Mouse (Mus musculus) hindbrain, embryonic 13.5 days (tissue): ENCODE results near the gene Parl. TPM values are rescaled to one million over a fixed set of nuclear protein-coding genes. Genes with fewer than 3 reads are reported as not detected.

Experiments used
- ATAC-seq: fragments of 200-750 bp; cut with Nextera tagmentation; 2 replicates; pipeline ENCODE4 v1.8.0; 2017; ENCODE audit warnings: moderate TSS enrichment; ENCODE audit not compliant: low FRiP score
- H3K27ac ChIP-seq: fragments of 300-500 bp; sonication (generic); 2 replicates; pipeline ENCODE4 v1.5.1; 2015; ENCODE audit warnings: inconsistent platforms, mild to moderate bottlenecking, moderate library complexity
- H3K27me3 ChIP-seq: fragments of 300-500 bp; sonication (generic); 2 replicates; pipeline ENCODE4 v1.6.1; 2015; ENCODE audit warnings: mild to moderate bottlenecking, inconsistent platforms
- H3K36me3 ChIP-seq: fragments of 300-500 bp; sonication (generic); 2 replicates; pipeline ENCODE4 v1.6.1; 2015; ENCODE audit warnings: mild to moderate bottlenecking, inconsistent platforms
- H3K4me1 ChIP-seq: fragments of 300-500 bp; sonication (generic); replicated peaks from 2 replicates; pipeline ENCODE4 v1.6.1; 2015; ENCODE audit warnings: inconsistent platforms
- H3K4me2 ChIP-seq: fragments of 300-500 bp; sonication (generic); 2 replicates; pipeline ENCODE4 v1.6.1; 2015; ENCODE audit warnings: inconsistent platforms, mild to moderate bottlenecking, moderate library complexity
- H3K4me3 ChIP-seq: fragments of 300-500 bp; sonication (generic); 2 replicates; pipeline ENCODE4 v1.5.1; 2015; ENCODE audit warnings: mild to moderate bottlenecking, inconsistent platforms
- H3K9ac ChIP-seq: fragments of 300-500 bp; sonication (generic); 2 replicates; pipeline ENCODE4 v1.6.1; 2015; ENCODE audit warnings: mild to moderate bottlenecking, inconsistent platforms
- H3K9me3 ChIP-seq: fragments of 300-500 bp; sonication (generic); 2 replicates; pipeline ENCODE4 v1.6.1; 2016; ENCODE audit warnings: inconsistent platforms
- WGBS: fragments of 180-500 bp; shearing (Covaris S2); methylation state at CpG from one replicate; pipeline ENCODE4 v1.1.7; 2015; 5-methylcytosine and 5-hydroxymethylcytosine counted together
- polyA plus RNA-seq: library from polyadenylated mRNA; unstranded; fragments of >200 nt; fragmentation: Nextera tagmentation; extraction: Ambion mirVana; gene quantifications from 2 replicates; pipeline ENCODE4 v1.2.1, GENCODE M21; 2015

The Parl gene
- polyA plus RNA-seq, 1 experiment from 2014 or later, result 79.2 TPM

- Histone ChIP-seq H3K9ac (no peak overlapping the region), H3K4me3 (no peak overlapping the region), H3K27me3 (no peaks in the 10 kb centered on the region), H3K27ac (no peak overlapping the region), H3K9me3 (no peaks in the 10 kb centered on the region), H3K4me1 (no peaks in the 10 kb centered on the region), H3K36me3 (peaks cover 66% of the 10 kb centered on the region), H3K4me2 (no peak overlapping the region)
- no peak for ATAC-seq
- WGBS, result 97% methylated on average over 5 of the region's 5 CpGs
These were observed 22.8 kb downstream of the Parl start for GRCm38 (mm10) chr16:20279395-20279794.

GRCm38 (mm10) chr16:20272994-20273393 lies 29.2 kb downstream of the Parl start:
- ATAC-seq, result no peak
- no peak overlapping the region for H3K4me2 ChIP-seq
- H3K27me3 ChIP-seq, result no peaks in the 10 kb centered on the region
- no peaks in the 10 kb centered on the region for H3K9me3 ChIP-seq
- no peaks in the 10 kb centered on the region for H3K4me1 ChIP-seq
- H3K36me3 ChIP-seq, result peaks cover 8% of the 10 kb centered on the region
- no peak overlapping the region for H3K9ac ChIP-seq
- H3K27ac ChIP-seq, result no peak overlapping the region
- no peak overlapping the region for H3K4me3 ChIP-seq
- 53% methylated on average over 3 of the region's 3 CpGs for WGBS

GRCm38 (mm10) chr16:20271339-20271738 lies 30.8 kb downstream of the Parl start:
- Histone ChIP-seq H3K9ac (no peak overlapping the region), H3K9me3 (no peaks in the 10 kb centered on the region), H3K4me3 (no peak overlapping the region), H3K27ac (no peak overlapping the region), H3K27me3 (no peaks in the 10 kb centered on the region), H3K4me2 (no peak overlapping the region), H3K36me3 (no peaks in the 10 kb centered on the region), H3K4me1 (no peaks in the 10 kb centered on the region)
- no peak for ATAC-seq
- whole genome bisulfite sequencing, result 89% methylated on average over 4 of the region's 4 CpGs

- no peak overlapping the region for H3K4me3 ChIP-seq
- H3K9ac ChIP-seq, result no peak overlapping the region
- H3K36me3 ChIP-seq, result no peaks in the 10 kb centered on the region
- ATAC-seq, result no peak
- H3K27ac ChIP-seq, result no peak overlapping the region
- no peaks in the 10 kb centered on the region for H3K4me1 ChIP-seq
- 85% methylated on average over 7 of the region's 7 CpGs for WGBS
- no peaks in the 10 kb centered on the region for H3K9me3 ChIP-seq
- no peak overlapping the region for H3K4me2 ChIP-seq
- H3K27me3 ChIP-seq, result no peaks in the 10 kb centered on the region
These were observed 37.1 kb downstream of the Parl start for GRCm38 (mm10) chr16:20265089-20265488.

GRCm38 (mm10) chr16:20257926-20258325 lies 44.3 kb downstream of the Parl start:
- no peaks in the 10 kb centered on the region for H3K27me3 ChIP-seq
- no peak for ATAC-seq
- no peaks in the 10 kb centered on the region for H3K4me1 ChIP-seq
- H3K36me3 ChIP-seq, result no peaks in the 10 kb centered on the region
- H3K9ac ChIP-seq, result no peak overlapping the region
- H3K9me3 ChIP-seq, result no peaks in the 10 kb centered on the region
- no peak overlapping the region for H3K4me2 ChIP-seq
- H3K27ac ChIP-seq, result no peak overlapping the region
- 84% methylated on average over 5 of the region's 5 CpGs for WGBS
- no peak overlapping the region for H3K4me3 ChIP-seq

- no peaks in the 10 kb centered on the region for H3K27me3 ChIP-seq
- H3K27ac ChIP-seq, result no peak overlapping the region
- WGBS, result 89% methylated on average over 9 of the region's 9 CpGs
- no peaks in the 10 kb centered on the region for H3K36me3 ChIP-seq
- H3K4me3 ChIP-seq, result no peak overlapping the region
- no peak for ATAC-seq
- H3K9me3 ChIP-seq, result no peaks in the 10 kb centered on the region
- H3K9ac ChIP-seq, result no peak overlapping the region
- H3K4me2 ChIP-seq, result no peak overlapping the region
- no peaks in the 10 kb centered on the region for H3K4me1 ChIP-seq
These were observed 53.6 kb downstream of the Parl start for GRCm38 (mm10) chr16:20248442-20249174.

- Histone ChIP-seq H3K4me1 (no peaks in the 10 kb centered on the region), H3K4me3 (no peak overlapping the region), H3K9ac (no peak overlapping the region), H3K27ac (no peak overlapping the region), H3K27me3 (no peaks in the 10 kb centered on the region), H3K4me2 (no peak overlapping the region), H3K9me3 (no peaks in the 10 kb centered on the region), H3K36me3 (no peaks in the 10 kb centered on the region)
- ATAC-seq, result no peak
These were observed 55.1 kb downstream of the Parl start for GRCm38 (mm10) chr16:20247103-20247502.

GRCm38 (mm10) chr16:20240468-20241414 lies 61.4 kb downstream of the Parl start, which contains the start of gene Map6d1:
Map6d1 (minus strand) TSS chr16:20241358.
- peak; percentile 91 for ATAC-seq
- Histone ChIP-seq H3K4me2 (peak within 1 kb of the TSS; percentile 76), H3K4me1 (peaks cover 12% of the 10 kb centered on the region), H3K9me3 (no peaks in the 10 kb centered on the region), H3K4me3 (peak within 1 kb of the TSS; percentile 73), H3K27me3 (no peaks in the 10 kb centered on the region), H3K9ac (peak within 1 kb of the TSS; percentile 85), H3K36me3 (peaks cover 10% of the 10 kb centered on the region), H3K27ac (peak within 1 kb of the TSS; percentile 85)
- under 1% methylated on average over 90 of the region's 90 CpGs for WGBS

- no peak overlapping the region for H3K4me2 ChIP-seq
- H3K9me3 ChIP-seq, result no peaks in the 10 kb centered on the region
- no peak for ATAC-seq
- H3K36me3 ChIP-seq, result peaks cover 26% of the 10 kb centered on the region
- no peak overlapping the region for H3K4me3 ChIP-seq
- peaks cover 12% of the 10 kb centered on the region for H3K4me1 ChIP-seq
- no peak overlapping the region for H3K9ac ChIP-seq
- H3K27ac ChIP-seq, result no peak overlapping the region
- no peaks in the 10 kb centered on the region for H3K27me3 ChIP-seq
- WGBS, result 96% methylated on average over 4 of the region's 4 CpGs
These were observed 63.5 kb downstream of the Parl start for GRCm38 (mm10) chr16:20238646-20239045.

- Histone ChIP-seq H3K9me3 (no peaks in the 10 kb centered on the region), H3K27ac (peak overlapping the region; percentile 45), H3K27me3 (no peaks in the 10 kb centered on the region), H3K36me3 (peaks cover 34% of the 10 kb centered on the region), H3K4me2 (no peak overlapping the region), H3K9ac (no peak overlapping the region), H3K4me1 (peaks cover 12% of the 10 kb centered on the region), H3K4me3 (no peak overlapping the region)
- no peak for ATAC-seq
- WGBS, result 58% methylated on average over 4 of the region's 4 CpGs
These were observed 64.8 kb downstream of the Parl start for GRCm38 (mm10) chr16:20237426-20237825.

GRCm38 (mm10) chr16:20234406-20234805 lies 67.8 kb downstream of the Parl start:
- 75% methylated on average over 4 of the region's 4 CpGs for WGBS
- H3K9me3 ChIP-seq, result no peaks in the 10 kb centered on the region
- H3K9ac ChIP-seq, result no peak overlapping the region
- peaks cover 60% of the 10 kb centered on the region for H3K36me3 ChIP-seq
- H3K27ac ChIP-seq, result no peak overlapping the region
- no peak overlapping the region for H3K4me2 ChIP-seq
- H3K27me3 ChIP-seq, result no peaks in the 10 kb centered on the region
- H3K4me3 ChIP-seq, result no peak overlapping the region
- H3K4me1 ChIP-seq, result peaks cover 6% of the 10 kb centered on the region; the same call in 1 of the 2 replicates
- no peak for ATAC-seq
